Mouse (Mus musculus) kidney, postnatal 0 days (tissue): ENCODE measurements at regions not wholly inside any gene's neighbourhood (a gene's known extent, or its start where the extent isn't known, plus 50 kb on each side); places are given as distances from the start of the nearest gene placed in this dataset.
"Not testable (repeated sequence)": the region's sequence is repeated elsewhere in the genome, so short reads cannot be mapped to it uniquely, and the experiment has no call there.

Experiments used
- ATAC-seq: fragments of 200-750 bp; cut with Nextera tagmentation; replicated peaks from 2 replicates; pipeline ENCODE4 v1.8.0; 2017; ENCODE audit warnings: low read depth, moderate number of reproducible peaks, moderate TSS enrichment, moderate library complexity; ENCODE audit not compliant: low FRiP score
- DNase-seq: peaks from one replicate; pipeline ENCODE4 v3.0.0-alpha.2; 2016; ENCODE audit warnings: low spot score
- H3K27ac ChIP-seq: fragments of 300-500 bp; sonication (generic); 2 replicates; pipeline ENCODE4 v1.5.1; 2014; ENCODE audit warnings: mild to moderate bottlenecking
- H3K27me3 ChIP-seq: fragments of 300-500 bp; sonication (generic); 2 replicates; pipeline ENCODE4 v1.6.1; 2014; ENCODE audit warnings: low read length, mixed read lengths; ENCODE audit not compliant: insufficient read depth
- H3K36me3 ChIP-seq: fragments of 300-500 bp; sonication (generic); 2 replicates; pipeline ENCODE4 v1.6.1; 2014; ENCODE audit warnings: low read length, mixed read lengths; ENCODE audit not compliant: insufficient read depth
- H3K4me1 ChIP-seq: fragments of 300-500 bp; sonication (generic); replicated peaks from 2 replicates; pipeline ENCODE4 v1.6.1; 2014; ENCODE audit warnings: antibody characterized with exemption, low read length, mixed read lengths; ENCODE audit not compliant: insufficient read depth
- H3K4me2 ChIP-seq: fragments of 300-500 bp; sonication (generic); 2 replicates; pipeline ENCODE4 v1.6.1; 2014; ENCODE audit warnings: mild to moderate bottlenecking, low read length, moderate library complexity, mixed read lengths
- H3K4me3 ChIP-seq: fragments of 300-500 bp; sonication (generic); replicated peaks from 2 replicates; pipeline ENCODE4 v1.5.1; 2014; ENCODE audit warnings: low read depth, low read length
- H3K9ac ChIP-seq: fragments of 300-500 bp; sonication (generic); 2 replicates; pipeline ENCODE4 v1.6.1; 2014; ENCODE audit warnings: low read depth, low read length
- H3K9me3 ChIP-seq: fragments of 300-500 bp; sonication (generic); replicated peaks from 2 replicates; pipeline ENCODE4 v1.6.1; 2016; ENCODE audit warnings: low read length, inconsistent platforms, mixed read lengths
- CTCF ChIP-seq: IDR thresholded peaks from 2 replicates; pipeline ENCODE4 v1.5.1; 2016; ENCODE audit warnings: antibody characterized with exemption, low read depth, mild to moderate bottlenecking, moderate library complexity
- WGBS: fragments of 180-500 bp; shearing (Covaris S2); extraction: QIAGEN DNeasy Blood & Tissue Kit; methylation state at CpG from one replicate; pipeline ENCODE4 v1.1.7; 2014; 5-methylcytosine and 5-hydroxymethylcytosine counted together

DNA sequence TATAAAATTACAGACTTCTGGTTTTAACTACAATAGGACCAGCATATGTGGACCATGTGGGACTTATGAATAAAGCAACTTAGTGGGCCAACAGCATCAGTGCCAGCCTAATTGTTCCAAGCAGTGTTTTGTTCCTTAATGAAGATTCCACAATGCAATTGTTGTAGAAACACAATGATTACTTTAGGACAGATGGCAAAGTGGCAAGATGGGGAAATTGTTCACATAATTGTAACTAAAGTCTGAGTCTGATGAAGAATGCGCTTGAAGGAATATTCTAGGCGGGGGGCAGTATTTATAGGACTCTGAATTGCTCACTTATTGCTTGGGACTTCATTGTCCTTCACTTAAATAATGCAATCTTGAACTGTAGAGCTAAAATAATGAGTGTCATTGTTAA, 253.4 kb upstream of the Kcnj3 start:
- Histone ChIP-seq H3K4me1 (no peaks in the 10 kb centered on the region), H3K4me3 (no peak overlapping the region), H3K4me2 (no peak overlapping the region), H3K27ac (no peak overlapping the region), H3K36me3 (no peaks in the 10 kb centered on the region), H3K9ac (no peak overlapping the region), H3K9me3 (no peaks in the 10 kb centered on the region), H3K27me3 (no peaks in the 10 kb centered on the region)
- DNase-seq: no peak
- no peak for ATAC-seq
- TF ChIP-seq CTCF: no peak
- 84% methylated on average over 2 of the region's 2 CpGs for WGBS

DNA sequence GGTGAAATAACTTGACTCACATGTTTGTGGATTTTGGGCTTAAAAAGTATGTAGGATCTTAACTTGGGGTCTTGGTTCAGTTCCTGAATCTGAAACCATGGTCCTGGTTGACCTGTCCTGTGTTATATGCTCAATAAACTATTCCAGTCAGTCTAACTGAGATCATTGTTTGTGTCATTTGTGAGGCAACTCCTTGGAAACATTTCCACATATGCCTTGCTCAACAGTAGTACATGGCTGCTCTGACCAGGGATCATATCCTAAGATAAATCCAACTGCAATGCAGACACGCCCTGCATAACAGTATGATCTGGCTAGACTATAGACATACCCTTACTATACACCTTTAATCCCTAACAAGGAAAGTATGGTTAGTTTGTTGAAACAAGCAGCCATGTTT, 228.9 kb upstream of the Kcnj3 start:
- Histone ChIP-seq H3K4me3 (no peak overlapping the region), H3K36me3 (no peaks in the 10 kb centered on the region), H3K4me2 (no peak overlapping the region), H3K4me1 (no peaks in the 10 kb centered on the region), H3K27me3 (no peaks in the 10 kb centered on the region), H3K9ac (no peak overlapping the region), H3K27ac (no peak overlapping the region), H3K9me3 (no peaks in the 10 kb centered on the region)
- ATAC-seq (no peak), DNase-seq (no peak)
- TF ChIP-seq CTCF: no peak
- 78% methylated on average over 1 of the region's 1 CpGs for WGBS

DNA sequence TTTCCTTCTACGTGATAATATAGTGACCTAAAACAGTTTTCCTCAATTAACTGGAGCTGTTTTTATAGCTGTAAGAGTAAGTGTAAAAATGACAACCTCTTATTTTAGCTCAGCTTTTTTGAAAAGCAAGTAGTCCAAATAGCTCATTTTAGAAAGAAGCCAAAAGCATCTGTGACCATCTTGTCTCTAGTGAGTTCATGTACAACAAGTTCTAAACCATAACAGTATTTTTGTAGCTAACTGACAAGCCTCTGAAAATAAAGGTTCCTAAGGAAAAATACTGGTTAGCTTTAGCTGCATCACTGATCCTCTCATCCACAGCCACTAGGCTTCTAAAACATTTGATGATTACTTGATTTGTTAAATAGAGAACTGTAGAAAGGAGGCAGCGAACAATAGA, 227.2 kb upstream of the Kcnj3 start:
- no peak overlapping the region for H3K4me3 ChIP-seq

DNA sequence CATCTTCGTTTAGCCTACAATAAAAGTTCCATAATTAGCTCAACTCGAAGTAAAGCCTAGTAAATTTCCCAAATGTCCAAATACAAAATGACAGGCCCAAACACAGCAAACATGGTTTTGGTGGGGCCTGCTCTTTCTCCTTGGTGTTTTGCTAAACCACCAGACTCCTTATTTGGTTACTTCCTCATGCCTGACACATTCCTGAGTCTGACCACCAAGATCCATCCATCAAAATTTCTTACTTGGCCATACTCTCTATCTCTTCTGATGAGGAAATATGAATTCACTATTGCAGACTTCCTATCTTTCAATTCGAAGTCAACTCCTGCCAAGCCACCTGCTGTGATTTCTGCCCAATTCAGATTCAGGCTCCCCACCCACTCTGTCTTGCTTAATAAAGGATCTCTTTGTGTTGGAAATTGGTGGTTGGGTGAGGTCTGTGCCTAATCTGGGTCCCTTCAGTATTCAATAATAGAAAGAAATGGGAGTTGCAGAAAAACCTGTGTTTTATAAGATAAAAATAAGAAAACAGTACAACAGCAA, 225.9 kb upstream of the Kcnj3 start:
- H3K4me1 ChIP-seq: no peaks in the 10 kb centered on the region
- H3K27ac ChIP-seq: no peak overlapping the region
- no peak overlapping the region for H3K9ac ChIP-seq
- WGBS: 54% methylated on average over 3 of the region's 3 CpGs
- DNase-seq (no peak), ATAC-seq (no peak)
- no peak overlapping the region for H3K4me2 ChIP-seq
- H3K36me3 ChIP-seq: no peaks in the 10 kb centered on the region
- no peak overlapping the region for H3K4me3 ChIP-seq
- no peak for TF ChIP-seq CTCF
- H3K27me3 ChIP-seq: no peaks in the 10 kb centered on the region
- H3K9me3 ChIP-seq: no peaks in the 10 kb centered on the region

More for the DNA sequence above, 227.2 kb upstream of the Kcnj3 start:
- no peak for TF ChIP-seq CTCF
- no peak overlapping the region for H3K9ac ChIP-seq
- no peak overlapping the region for H3K4me2 ChIP-seq
- no peaks in the 10 kb centered on the region for H3K4me1 ChIP-seq
- H3K27ac ChIP-seq: no peak overlapping the region
- H3K36me3 ChIP-seq: no peaks in the 10 kb centered on the region
- no peak for ATAC-seq
- 71% methylated on average over 2 of the region's 2 CpGs for WGBS
- no peaks in the 10 kb centered on the region for H3K27me3 ChIP-seq
- DNase-seq: no peak
- H3K9me3 ChIP-seq: no peaks in the 10 kb centered on the region

DNA sequence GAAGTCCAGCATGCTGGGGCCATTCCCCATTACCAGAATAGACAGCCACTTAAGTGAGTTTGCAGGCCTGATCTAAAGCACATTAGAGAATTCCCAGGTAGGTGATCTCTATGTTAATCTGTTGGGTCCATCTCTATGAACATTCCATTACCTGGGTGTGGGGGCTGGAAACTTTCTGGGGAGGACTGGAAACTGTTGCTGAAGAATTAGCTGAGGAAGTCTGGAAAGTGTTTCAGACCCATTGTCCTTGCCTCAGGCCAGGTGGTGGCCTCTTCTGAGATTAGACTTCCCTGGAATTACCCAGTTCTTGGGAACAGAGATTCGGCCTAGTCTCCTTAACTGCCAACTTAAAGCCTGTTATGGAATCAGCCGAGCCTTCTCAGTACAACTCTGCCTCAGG, 224.5 kb upstream of the Kcnj3 start:
- Histone ChIP-seq H3K4me1 (no peaks in the 10 kb centered on the region), H3K4me3 (no peak overlapping the region), H3K9ac (no peak overlapping the region), H3K36me3 (no peaks in the 10 kb centered on the region), H3K27me3 (no peaks in the 10 kb centered on the region), H3K4me2 (no peak overlapping the region), H3K27ac (no peak overlapping the region), H3K9me3 (no peaks in the 10 kb centered on the region)
- DNase-seq: no peak
- no peak for ATAC-seq
- TF ChIP-seq CTCF: no peak
- 82% methylated on average over 2 of the region's 2 CpGs for WGBS

DNA sequence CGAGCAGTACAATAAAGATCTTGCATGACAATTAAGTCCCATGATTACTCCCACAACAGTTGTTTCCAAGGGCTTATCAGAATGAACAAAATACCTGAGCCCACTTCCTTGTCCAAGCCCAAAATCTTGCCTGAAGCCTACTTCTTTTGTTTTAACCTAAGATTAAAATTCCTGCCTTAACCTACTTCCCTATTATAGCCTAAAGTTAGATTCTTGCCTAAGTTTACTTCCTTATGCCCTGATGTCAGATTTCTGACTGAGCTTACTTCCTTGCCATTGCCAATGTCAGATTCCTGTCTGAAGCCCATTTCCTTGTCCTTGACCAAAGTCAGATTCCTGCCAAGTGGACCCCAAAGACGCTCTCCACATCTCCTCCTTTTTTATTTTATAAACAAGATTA, 213.7 kb upstream of the Kcnj3 start:
- H3K4me3 ChIP-seq: no peak overlapping the region

DNA sequence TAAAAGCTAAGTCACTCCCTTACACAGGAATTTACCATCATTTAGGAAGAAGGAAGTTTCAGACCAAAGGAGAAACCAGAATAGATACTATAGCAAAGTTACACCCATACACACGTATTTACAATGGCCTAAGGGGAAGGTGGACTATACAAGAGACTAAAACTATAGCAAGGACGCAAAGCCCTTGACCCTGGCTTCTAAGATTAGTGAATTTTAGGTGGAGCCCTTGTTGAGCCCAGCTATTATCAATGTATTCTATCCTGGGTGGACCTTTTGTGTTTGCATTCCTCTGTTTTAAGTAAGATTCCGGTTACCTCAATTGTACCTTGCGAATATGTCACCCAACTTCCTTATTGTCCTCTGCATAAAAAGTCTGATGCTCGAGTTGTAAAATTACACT, 213.0 kb upstream of the Kcnj3 start:
- DNase-seq, H3K4me2 ChIP-seq, H3K9ac ChIP-seq, H3K36me3 ChIP-seq, H3K27me3 ChIP-seq, ATAC-seq, H3K27ac ChIP-seq, H3K9me3 ChIP-seq, H3K4me3 ChIP-seq, H3K4me1 ChIP-seq: not testable (repeated sequence)
- 81% methylated on average over 5 of the region's 5 CpGs for WGBS

More for the DNA sequence above, 213.7 kb upstream of the Kcnj3 start:
- Histone ChIP-seq H3K9me3 (no peaks in the 10 kb centered on the region), H3K27me3 (no peaks in the 10 kb centered on the region), H3K4me2 (no peak overlapping the region), H3K4me1 (no peaks in the 10 kb centered on the region), H3K9ac (no peak overlapping the region), H3K36me3 (no peaks in the 10 kb centered on the region), H3K27ac (no peak overlapping the region)
- ATAC-seq (no peak), DNase-seq (no peak)
- 69% methylated on average over 2 of the region's 2 CpGs for WGBS
- TF ChIP-seq CTCF: no peak
